Mouse (Mus musculus) embryonic fibroblast, embryonic 13.5 days (primary cell): Measurements from ENCODE around the gene Calhm1.

ENCODE experiments used
- CTCF ChIP-seq: IDR thresholded peaks from 2 replicates; pipeline ENCODE4 v1.5.1; 2011; ENCODE audit warnings: mild to moderate bottlenecking, control low read depth, low read length, moderate library complexity, borderline replicate concordance; ENCODE audit not compliant: insufficient read depth
- POLR2A ChIP-seq: IDR thresholded peaks from 2 replicates; pipeline ENCODE4 v1.6.1; 2011; ENCODE audit warnings: low read depth, mild to moderate bottlenecking, control low read depth, low read length, moderate library complexity

GRCm38 (mm10) chr19:47192158-47192557 is 48.1 kb upstream of the Calhm1 start:
- TF ChIP-seq CTCF (no peak), POLR2A (no peak)
